Mouse (Mus musculus) adrenal gland, postnatal 25 days (tissue): ENCODE data around the gene Adamts7. TPM values are rescaled to one million over a fixed set of nuclear protein-coding genes. Genes with fewer than 3 reads are reported as not detected.

Experiments
- DNase-seq: peaks from one replicate; pipeline ENCODE4 v3.0.0; 2021; ENCODE audit warnings: mixed read lengths
- total RNA-seq: library from RNA; stranded (reverse); gene quantifications from 2 replicates; pipeline ENCODE4 v1.2.3, GENCODE M21; 2021

Adamts7 gene
- total RNA-seq, 1 experiment from 2014 or later = 7.5 TPM

GRCm38 (mm10) chr9:90235258-90235882 is 72.5 kb downstream of the Adamts7 start:
- no peak for DNase-seq

- DNase-seq = no peak
Observed at GRCm38 (mm10) chr9:90236817-90237216, 73.9 kb downstream of the Adamts7 start.

GRCm38 (mm10) chr9:90237232-90238062 is 74.6 kb downstream of the Adamts7 start:
- DNase-seq = no peak

GRCm38 (mm10) chr9:90240560-90240959 is 77.7 kb downstream of the Adamts7 start:
- DNase-seq = no peak

- DNase-seq = no peak
Observed at GRCm38 (mm10) chr9:90241041-90241440, 78.2 kb downstream of the Adamts7 start.

- DNase-seq = no peak
Observed at GRCm38 (mm10) chr9:90241618-90242017, 78.7 kb downstream of the Adamts7 start.

GRCm38 (mm10) chr9:90242291-90242690 is 79.4 kb downstream of the Adamts7 start:
- no peak for DNase-seq

GRCm38 (mm10) chr9:90242855-90243254 is 80.0 kb downstream of the Adamts7 start:
- no peak for DNase-seq

GRCm38 (mm10) chr9:90244301-90245151 is 81.7 kb downstream of the Adamts7 start:
- no peak for DNase-seq

- no peak for DNase-seq
Observed at GRCm38 (mm10) chr9:90245206-90245605, 82.3 kb downstream of the Adamts7 start.

GRCm38 (mm10) chr9:90245781-90246180 is 82.9 kb downstream of the Adamts7 start:
- no peak for DNase-seq

- DNase-seq = no peak
Observed at GRCm38 (mm10) chr9:90247316-90247715, 84.4 kb downstream of the Adamts7 start.

GRCm38 (mm10) chr9:90248326-90248725 is 85.5 kb downstream of the Adamts7 start:
- DNase-seq = no peak

- no peak for DNase-seq
Observed at GRCm38 (mm10) chr9:90249036-90249435, 86.2 kb downstream of the Adamts7 start.

- no peak for DNase-seq
Observed at GRCm38 (mm10) chr9:90250141-90250775, 87.4 kb downstream of the Adamts7 start.

- no peak for DNase-seq
Observed at GRCm38 (mm10) chr9:90250964-90251750, 88.3 kb downstream of the Adamts7 start.

GRCm38 (mm10) chr9:90253181-90253580 is 90.3 kb downstream of the Adamts7 start:
- no peak for DNase-seq

- DNase-seq = no peak
Observed at GRCm38 (mm10) chr9:90255844-90256405, 93.1 kb downstream of the Adamts7 start.

GRCm38 (mm10) chr9:90257220-90257619 is 94.4 kb downstream of the Adamts7 start:
- DNase-seq = no peak
